In genomic region chr15:79063160-79063740, GRCm38 (mm10) we compare ENCODE assay signal across 9 mouse cellular contexts. TPM values are rescaled to one million over a fixed set of nuclear protein-coding genes. Genes with fewer than 3 reads are reported as not detected.
A peak's percentile ranks its signal among the peaks of the same experiment; 100 is the strongest.
DNase-seq lines count a peak whose midpoint lies in the region; ATAC-seq and TF ChIP-seq lines count a peak whose summit lies in the region.
"Had no signal": no experiment of that assay in that cellular context is flagged by ENCODE, and none has a peak within 500 bp of the region (broad histone marks: within the 10 kb centered on the region; RNA-seq: fewer than 3 reads in every experiment).

No protein-coding gene starts in this region.

- no peak for ATAC-seq in heart, postnatal 0 days (ENCODE audit: insufficient read depth, low read depth)
- no peak for ATAC-seq in hindbrain, postnatal 0 days
- ATAC-seq in midbrain, embryonic 14.5 days (ENCODE audit: low FRiP score, low TSS enrichment), result no peak
- ATAC-seq in activated CD4-positive, CD25-positive, alpha-beta regulatory T cell, adult 4 months, result no peak

- no peaks in the 10 kb centered on the region for H3K9me3 ChIP-seq in heart, postnatal 0 days (replicated peaks; ENCODE audit: control insufficient read depth, low read length)
- no peaks in the 10 kb centered on the region for H3K9me3 ChIP-seq in hindbrain, postnatal 0 days (ENCODE audit: low read length)
- H3K9me3 ChIP-seq in midbrain, embryonic 14.5 days (ENCODE audit: control insufficient read depth, low read length), result no peaks in the 10 kb centered on the region

- peaks cover 13% of the 10 kb centered on the region; the same call in 1 of the 2 replicates for H3K4me1 ChIP-seq in heart, postnatal 0 days (ENCODE audit: control insufficient read depth, insufficient read depth)
- H3K4me1 ChIP-seq in bone marrow, adult 2 months (ENCODE audit: control insufficient read depth, insufficient read depth, low read length), result peaks cover 5% of the 10 kb centered on the region
- H3K4me1 ChIP-seq in hindbrain, postnatal 0 days (ENCODE audit: insufficient read depth, low read length), result 0 out of 2 replicates have a peak, but pooled peaks cover 2% of the 10 kb centered on the region
- H3K4me1 ChIP-seq in midbrain, embryonic 14.5 days (ENCODE audit: control insufficient read depth, insufficient read depth, low read length), result peaks cover 10% of the 10 kb centered on the region

- peak overlapping the region; percentile 32 for H3K4me3 ChIP-seq in heart, postnatal 0 days (ENCODE audit: low read depth, low read length)
- H3K4me3 ChIP-seq in bone marrow, adult 2 months (replicated peaks; ENCODE audit: control insufficient read depth, low read depth, low read length), result peak overlapping the region; percentile 59
- H3K4me3 ChIP-seq in hindbrain, postnatal 0 days (ENCODE audit: low read length), result peak overlapping the region; percentile 26
- peak overlapping the region; percentile 27 for H3K4me3 ChIP-seq in midbrain, embryonic 14.5 days (replicated peaks; ENCODE audit: low read depth, low read length)

- peaks cover 27% of the 10 kb centered on the region for H3K36me3 ChIP-seq in heart, postnatal 0 days (replicated peaks; ENCODE audit: control insufficient read depth, insufficient read depth, low read length)
- peaks cover 23% of the 10 kb centered on the region for H3K36me3 ChIP-seq in hindbrain, postnatal 0 days (ENCODE audit: insufficient read depth, low read length)
- peaks cover 26% of the 10 kb centered on the region for H3K36me3 ChIP-seq in midbrain, embryonic 14.5 days (ENCODE audit: control insufficient read depth, insufficient read depth, low read length)

- intact Hi-C loops in heart, postnatal 14 days (cut with DNase I), result no loop called here

- peak overlapping the region; percentile 61 for H3K4me2 ChIP-seq in heart, postnatal 0 days (ENCODE audit: low read depth, low read length)
- H3K4me2 ChIP-seq in hindbrain, postnatal 0 days (ENCODE audit: low read depth, low read length), result peak overlapping the region; percentile 57
- peak overlapping the region; percentile 53 for H3K4me2 ChIP-seq in midbrain, embryonic 14.5 days (ENCODE audit: low read length)

- H3K9ac ChIP-seq in heart, postnatal 0 days (replicated peaks; ENCODE audit: low read depth, low read length), result peak overlapping the region; percentile 21; the same call in 1 of the 2 replicates
- H3K9ac ChIP-seq in hindbrain, postnatal 0 days (replicated peaks; ENCODE audit: low read length), result no peak overlapping the region; the same call in 1 of the 2 replicates
- no peak overlapping the region; the same call in 1 of the 2 replicates for H3K9ac ChIP-seq in midbrain, embryonic 14.5 days (replicated peaks; ENCODE audit: low read length)

- no peak for TF ChIP-seq CTCF in heart, postnatal 0 days (IDR thresholded peaks at IDR 0.05; ENCODE audit: low read depth)
- no peak for TF ChIP-seq CTCF in bone marrow, adult 2 months (IDR thresholded peaks at IDR 0.05; ENCODE audit: control insufficient read depth, insufficient read depth, low read length)
- TF ChIP-seq CTCF in hindbrain, postnatal 0 days (IDR thresholded peaks at IDR 0.05; ENCODE audit: low read depth), result no peak

- no peak for TF ChIP-seq POLR2A in bone marrow, adult 2 months (IDR thresholded peaks at IDR 0.05; ENCODE audit: borderline replicate concordance, control insufficient read depth, low read depth, low read length)

- TF ChIP-seq EP300 in heart, postnatal 0 days (IDR thresholded peaks at IDR 0.05; ENCODE audit: low read depth), result no peak

- H3K27ac ChIP-seq in heart, postnatal 0 days (ENCODE audit: low read depth), result no peak overlapping the region
- H3K27ac ChIP-seq in bone marrow, adult 2 months (ENCODE audit: control insufficient read depth, insufficient read depth, low read depth, low read length, poor library complexity), result no peak overlapping the region
- peak overlapping the region; percentile 38; the same call in 1 of the 2 replicates for H3K27ac ChIP-seq in hindbrain, postnatal 0 days
- H3K27ac ChIP-seq in midbrain, embryonic 14.5 days (replicated peaks; ENCODE audit: low read depth, low read length), result peak overlapping the region; percentile 32; the same call in 1 of the 2 replicates

- DNase-seq in heart, postnatal 0 days (ENCODE audit: low spot score), result no peak
- DNase-seq in heart, postnatal 14 days, result no peak
- no peak for DNase-seq in hindbrain, postnatal 0 days (ENCODE audit: low spot score)
- DNase-seq in midbrain, embryonic 14.5 days, result no peak
- no peak for DNase-seq in ovary, postnatal 14 days (ENCODE audit: low spot score)
- DNase-seq in layer of hippocampus, postnatal 25 days (ENCODE audit: extremely low spot score in 1 of 2, low spot score in 1 of 2), result no peak

- WGBS in heart, postnatal 0 days, result 8% methylated on average over 14 of the region's 14 CpGs
- WGBS in bone marrow, adult 2 months, result 8% methylated on average over 14 of the region's 14 CpGs
- WGBS in hindbrain, postnatal 0 days, result 8% methylated on average over 14 of the region's 14 CpGs
- WGBS in midbrain, embryonic 14.5 days, result 10% methylated on average over 14 of the region's 14 CpGs

- H3K27me3 ChIP-seq in heart, postnatal 0 days (ENCODE audit: control insufficient read depth, insufficient read depth, low read length), result no peaks in the 10 kb centered on the region
- H3K27me3 ChIP-seq in hindbrain, postnatal 0 days (ENCODE audit: insufficient read depth, low read length), result no peaks in the 10 kb centered on the region
- H3K27me3 ChIP-seq in midbrain, embryonic 14.5 days (ENCODE audit: control insufficient read depth, insufficient read depth, low read length), result no peaks in the 10 kb centered on the region

RNA-seq across cellular contexts. Expression of gene Ankrd54, which starts 0.6 kb away (rescaled TPM):
- total RNA-seq in heart, postnatal 0 days (2014; rRNA removed; ENCODE audit: low replicate concordance), result 20.9 and 27.1 TPM in 2 replicates
- polyA plus RNA-seq in heart, postnatal 0 days (2015; fragmentation: Nextera tagmentation; extraction: Ambion mirVana), result 14.1 and 15.6 TPM in 2 replicates
- total RNA-seq in heart, postnatal 14 days (2021), result 1 to 10 TPM; 8.7 to 9.4 TPM
- 27.1 and 43.4 TPM in 2 replicates for polyA plus RNA-seq in bone marrow, adult 2 months (2011; ENCODE audit: insufficient read depth, insufficient read length, low replicate concordance, missing spikeins)
- 60.4 and 62.5 TPM in 2 replicates for total RNA-seq in hindbrain, postnatal 0 days (2014; rRNA removed)
- polyA plus RNA-seq in hindbrain, postnatal 0 days (2015; fragmentation: Nextera tagmentation; extraction: Ambion mirVana), result 36.7 and 42.4 TPM in 2 replicates
- 50.2 and 52.6 TPM in 2 replicates for polyA plus RNA-seq in midbrain, embryonic 14.5 days (2014; fragmentation: Nextera tagmentation; extraction: Ambion mirVana)
- total RNA-seq in layer of hippocampus, postnatal 25 days (2021), result 10 to 100 TPM; 17.2 to 17.3 TPM
- 1 to 10 TPM; 7.4 to 8.1 TPM for polyA plus RNA-seq in activated CD4-positive, CD25-positive, alpha-beta regulatory T cell, adult 4 months (2017; shearing (Covaris generic))

RNA-seq across cellular contexts. Expression of gene Eif3l, which starts 11.7 kb away (rescaled TPM):
- total RNA-seq in heart, postnatal 0 days (2014; rRNA removed; ENCODE audit: low replicate concordance), result 183 and 210 TPM in 2 replicates
- 114 and 123 TPM in 2 replicates for polyA plus RNA-seq in heart, postnatal 0 days (2015; fragmentation: Nextera tagmentation; extraction: Ambion mirVana)
- total RNA-seq in heart, postnatal 14 days (2021), result 10 to 100 TPM; 73.8 to 81.1 TPM
- 60.7 and 112 TPM in 2 replicates for polyA plus RNA-seq in bone marrow, adult 2 months (2011; ENCODE audit: insufficient read depth, insufficient read length, low replicate concordance, missing spikeins)
- 221 and 229 TPM in 2 replicates for total RNA-seq in hindbrain, postnatal 0 days (2014; rRNA removed)
- 163 and 164 TPM in 2 replicates for polyA plus RNA-seq in hindbrain, postnatal 0 days (2015; fragmentation: Nextera tagmentation; extraction: Ambion mirVana)
- 141 and 182 TPM in 2 replicates for polyA plus RNA-seq in midbrain, embryonic 14.5 days (2014; fragmentation: Nextera tagmentation; extraction: Ambion mirVana)
- 10 to 100 TPM; 71.9 to 74.9 TPM for total RNA-seq in layer of hippocampus, postnatal 25 days (2021)
- polyA plus RNA-seq in activated CD4-positive, CD25-positive, alpha-beta regulatory T cell, adult 4 months (2017; shearing (Covaris generic)), result 100 to 1,000 TPM; 241 to 298 TPM

RNA-seq across cellular contexts. Expression of gene Galr3, which starts 21.6 kb away (rescaled TPM):
- total RNA-seq in heart, postnatal 0 days (2014; rRNA removed; ENCODE audit: low replicate concordance), result not detected in 2 replicates
- not detected in 2 replicates for polyA plus RNA-seq in heart, postnatal 0 days (2015; fragmentation: Nextera tagmentation; extraction: Ambion mirVana)
- total RNA-seq in heart, postnatal 14 days (2021), result not detected
- not detected in 2 replicates for polyA plus RNA-seq in bone marrow, adult 2 months (2011; ENCODE audit: insufficient read depth, insufficient read length, low replicate concordance, missing spikeins)
- 0.47 and 1.2 TPM in 2 replicates for total RNA-seq in hindbrain, postnatal 0 days (2014; rRNA removed)
- polyA plus RNA-seq in hindbrain, postnatal 0 days (2015; fragmentation: Nextera tagmentation; extraction: Ambion mirVana), result 0.20 and 0.25 TPM in 2 replicates
- polyA plus RNA-seq in midbrain, embryonic 14.5 days (2014; fragmentation: Nextera tagmentation; extraction: Ambion mirVana), result not detected in 2 replicates
- total RNA-seq in layer of hippocampus, postnatal 25 days (2021), result not detected
- polyA plus RNA-seq in activated CD4-positive, CD25-positive, alpha-beta regulatory T cell, adult 4 months (2017; shearing (Covaris generic)), result not detected
- total RNA-seq: gastrocnemius, postnatal 36 days had no signal

RNA-seq across cellular contexts. Expression of gene H1f0, which starts 35.0 kb away (rescaled TPM):
- 318 and 358 TPM in 2 replicates for total RNA-seq in heart, postnatal 0 days (2014; rRNA removed; ENCODE audit: low replicate concordance)
- 210 and 229 TPM in 2 replicates for polyA plus RNA-seq in heart, postnatal 0 days (2015; fragmentation: Nextera tagmentation; extraction: Ambion mirVana)
- 100 to 1,000 TPM; 104 to 128 TPM for total RNA-seq in heart, postnatal 14 days (2021)
- polyA plus RNA-seq in bone marrow, adult 2 months (2011; ENCODE audit: insufficient read depth, insufficient read length, low replicate concordance, missing spikeins), result 30.4 and 32.4 TPM in 2 replicates
- 211 and 233 TPM in 2 replicates for total RNA-seq in hindbrain, postnatal 0 days (2014; rRNA removed)
- 259 and 272 TPM in 2 replicates for polyA plus RNA-seq in hindbrain, postnatal 0 days (2015; fragmentation: Nextera tagmentation; extraction: Ambion mirVana)
- 94.4 and 154 TPM in 2 replicates for polyA plus RNA-seq in midbrain, embryonic 14.5 days (2014; fragmentation: Nextera tagmentation; extraction: Ambion mirVana)
- total RNA-seq in layer of hippocampus, postnatal 25 days (2021), result 100 to 1,000 TPM; 101 to 108 TPM
- polyA plus RNA-seq in activated CD4-positive, CD25-positive, alpha-beta regulatory T cell, adult 4 months (2017; shearing (Covaris generic)), result 10 to 100 TPM; 37.2 to 37.8 TPM

RNA-seq across cellular contexts. Expression of gene Micall1, which starts 45.4 kb away (rescaled TPM):
- total RNA-seq in heart, postnatal 0 days (2014; rRNA removed; ENCODE audit: low replicate concordance), result 45.9 and 52.9 TPM in 2 replicates
- 13.2 and 19.0 TPM in 2 replicates for polyA plus RNA-seq in heart, postnatal 0 days (2015; fragmentation: Nextera tagmentation; extraction: Ambion mirVana)
- 10 to 100 TPM; 61.2 to 64.9 TPM for total RNA-seq in heart, postnatal 14 days (2021)
- 4.8 and 20.7 TPM in 2 replicates for polyA plus RNA-seq in bone marrow, adult 2 months (2011; ENCODE audit: insufficient read depth, insufficient read length, low replicate concordance, missing spikeins)
- 28.1 and 36.4 TPM in 2 replicates for total RNA-seq in hindbrain, postnatal 0 days (2014; rRNA removed)
- polyA plus RNA-seq in hindbrain, postnatal 0 days (2015; fragmentation: Nextera tagmentation; extraction: Ambion mirVana), result 8.0 and 9.5 TPM in 2 replicates
- 11.8 and 11.9 TPM in 2 replicates for polyA plus RNA-seq in midbrain, embryonic 14.5 days (2014; fragmentation: Nextera tagmentation; extraction: Ambion mirVana)
- 10 to 100 TPM; 34.3 to 41.6 TPM for total RNA-seq in layer of hippocampus, postnatal 25 days (2021)
- 10 to 100 TPM; 11.1 to 11.3 TPM for polyA plus RNA-seq in activated CD4-positive, CD25-positive, alpha-beta regulatory T cell, adult 4 months (2017; shearing (Covaris generic))

Comparison
In these comparisons a context has a peak if more than half of its experiments do, and no peak if none do; other contexts are left out.
1. H3K27ac ChIP-seq: peak in hindbrain, postnatal 0 days (single experiment) and midbrain, embryonic 14.5 days (single experiment); none in heart, postnatal 0 days (single experiment) and bone marrow, adult 2 months (single experiment).
2. Peak in every context shown above with its lines, with median percentiles within 50 percentile points of each other: H3K4me2 ChIP-seq and H3K4me3 ChIP-seq.